Mouse (Mus musculus): Measurements from ENCODE around the gene Poldip2. TPM values are rescaled to one million over a fixed set of nuclear protein-coding genes. Genes with fewer than 3 reads are reported as not detected.

The Poldip2 gene
- polyA plus RNA-seq, 3 experiments from 2014 or later, result 12.4 to 16.8 (median 13.2) TPM

GRCm38 (mm10) chr11:78545181-78545580 is 33.2 kb downstream of the Poldip2 start:
- ATAC-seq, result no peak

DNA sequence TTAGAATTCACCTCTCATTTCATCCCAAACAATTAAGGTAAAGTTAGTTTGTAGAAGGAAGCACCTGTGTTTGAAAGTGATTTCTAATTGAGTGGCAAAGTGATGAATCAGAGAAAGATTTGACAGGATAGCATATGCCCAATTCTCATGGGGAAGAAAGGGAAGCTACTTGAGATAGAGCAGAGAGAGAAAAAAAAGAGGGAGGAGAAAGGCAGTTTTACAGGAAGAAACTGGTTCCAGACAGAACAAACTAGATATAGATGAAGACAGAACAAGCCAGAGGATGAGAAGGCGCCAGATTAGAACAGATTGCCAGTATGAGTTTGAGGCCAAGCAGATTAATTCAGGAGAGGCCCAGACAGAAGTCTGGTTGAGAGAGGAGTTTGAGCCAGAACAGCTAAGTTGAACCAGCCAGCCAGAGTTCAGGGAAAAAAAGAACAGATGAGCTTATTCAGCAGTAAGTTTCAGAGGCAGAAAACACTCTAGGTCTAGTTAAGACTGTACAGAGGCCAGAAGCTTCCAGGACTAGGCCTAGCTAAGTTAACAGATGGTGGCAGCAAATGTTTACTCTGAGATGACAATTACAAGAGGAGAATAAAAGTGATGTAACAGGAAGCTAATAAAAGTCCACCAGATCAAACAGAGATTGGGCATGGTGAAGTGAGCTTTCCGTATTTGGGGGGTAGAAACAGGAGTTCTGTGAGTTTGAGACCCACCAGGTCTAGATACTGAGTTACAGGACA is 35.9 kb downstream of the Poldip2 start:
- ATAC-seq, result no peak

DNA sequence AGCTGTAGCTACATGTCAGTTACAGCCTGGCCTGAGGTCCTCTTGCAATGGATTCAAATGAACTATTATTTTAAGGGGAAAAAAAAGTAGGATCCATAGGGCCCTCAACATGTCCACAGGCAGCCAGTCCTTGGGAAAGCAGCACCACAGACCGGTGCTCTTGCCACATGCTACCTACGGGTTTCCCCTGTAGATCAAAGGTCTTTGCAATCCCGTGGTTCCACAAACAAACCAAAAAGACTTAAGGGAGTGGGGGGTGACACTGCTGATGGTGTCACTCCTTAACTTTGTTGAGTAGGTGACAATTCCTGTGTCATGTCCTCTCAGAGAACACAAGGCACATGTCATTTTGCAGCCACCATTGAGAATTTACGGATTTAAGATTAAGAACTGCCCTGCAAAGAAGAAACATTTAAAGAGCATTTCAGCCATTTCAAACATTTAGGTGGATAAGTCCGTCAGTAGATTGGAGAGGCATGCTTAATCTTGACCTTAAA is 37.5 kb downstream of the Poldip2 start:
- ATAC-seq, result no peak

DNA sequence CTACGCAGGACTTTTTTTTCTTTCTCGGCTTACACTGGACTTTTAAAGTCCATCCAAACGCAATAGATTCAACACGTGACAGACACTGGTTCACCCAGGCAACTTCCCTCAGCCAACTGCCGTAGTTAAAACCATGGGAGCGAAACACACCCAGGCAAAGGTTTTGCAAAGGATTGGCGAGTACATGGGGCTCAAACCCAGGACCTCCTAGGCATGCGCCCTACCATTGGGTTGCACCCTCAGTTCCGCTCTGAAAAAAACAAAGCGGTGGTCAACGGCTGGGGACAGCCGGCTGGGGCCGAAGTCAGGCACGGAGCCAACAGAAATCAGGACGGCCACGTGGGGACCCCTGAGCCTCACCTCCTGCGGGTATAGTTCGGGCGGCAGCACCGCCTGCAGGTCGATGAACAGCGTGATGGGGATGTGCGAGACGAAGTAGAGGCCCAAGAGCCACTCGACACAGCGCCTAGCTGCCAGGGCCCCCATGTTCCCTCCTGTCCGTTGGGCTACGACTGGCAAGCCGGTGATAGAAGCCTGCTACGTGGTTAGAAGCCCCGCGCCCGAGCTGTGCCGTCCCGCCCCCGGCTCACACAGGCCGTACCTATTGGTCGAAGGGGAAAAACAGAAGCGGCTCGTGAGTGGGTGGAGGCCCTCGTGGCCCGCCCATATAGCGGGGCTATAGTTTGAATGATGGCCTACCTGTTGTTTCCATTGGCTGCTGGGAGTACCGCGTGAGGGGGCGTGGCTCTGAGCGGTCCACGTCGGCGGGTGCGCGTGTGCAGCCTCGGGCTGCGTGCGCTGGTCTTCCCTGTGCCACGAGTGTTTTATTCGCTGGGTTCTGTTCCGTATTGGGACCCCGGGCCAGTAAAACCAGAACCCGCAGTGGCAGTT is 38.4 kb downstream of the Poldip2 start, which contains the start of gene Tmem97:
Gene Tmem97, minus strand, starts transcription at position 610 of the 891 bp plus-strand sequence.
- ATAC-seq, result peak; percentile 100

DNA sequence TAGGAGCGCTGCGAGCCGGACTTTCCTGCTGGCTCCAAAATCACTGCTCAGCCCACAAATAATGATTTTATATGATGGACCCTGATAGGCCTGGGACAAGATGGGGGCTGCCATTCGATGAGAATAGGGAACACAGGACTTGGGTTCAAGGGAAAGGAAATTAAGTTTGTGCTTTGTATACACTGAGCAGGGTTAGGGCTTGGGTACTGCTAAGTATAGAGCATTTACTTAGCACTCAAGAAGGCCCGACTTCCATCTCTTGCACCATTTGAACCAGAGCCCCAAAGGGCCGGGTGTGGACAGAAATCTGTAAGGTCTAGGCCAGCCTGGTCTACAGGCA is 39.0 kb downstream of the Poldip2 start:
- ATAC-seq, result no peak

- no peak for ATAC-seq
These were observed 43.6 kb downstream of the Poldip2 start for GRCm38 (mm10) chr11:78555623-78556022.

- no peak for ATAC-seq
These were observed 44.1 kb downstream of the Poldip2 start for GRCm38 (mm10) chr11:78556070-78556469.

DNA sequence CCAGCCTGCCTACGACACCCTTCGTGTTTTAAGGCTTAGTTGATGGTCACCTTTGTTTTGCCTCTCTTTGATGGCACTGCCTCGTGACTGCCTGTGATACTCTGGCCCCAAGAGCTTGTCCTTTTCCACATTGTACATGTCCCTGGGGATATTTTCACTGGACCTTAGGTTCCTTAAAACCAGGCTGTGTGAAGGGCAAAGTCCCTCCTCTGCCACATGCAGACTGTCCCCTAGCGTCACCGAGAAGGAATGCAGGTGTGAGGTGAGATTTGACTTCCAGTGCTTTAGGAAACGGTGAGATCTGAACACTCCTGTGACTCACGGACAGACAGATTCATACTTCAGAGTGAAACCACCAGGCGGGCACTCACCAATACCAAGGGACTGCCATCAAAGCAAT is 45.2 kb downstream of the Poldip2 start:
- ATAC-seq, result no peak

- peak; percentile 58 for ATAC-seq
These were observed 48.5 kb downstream of the Poldip2 start for GRCm38 (mm10) chr11:78560447-78560846.

- ATAC-seq, result no peak
These were observed 54.8 kb downstream of the Poldip2 start for GRCm38 (mm10) chr11:78566775-78567174.

- ATAC-seq, result no peak
These were observed 55.6 kb downstream of the Poldip2 start for GRCm38 (mm10) chr11:78567614-78568013.

DNA sequence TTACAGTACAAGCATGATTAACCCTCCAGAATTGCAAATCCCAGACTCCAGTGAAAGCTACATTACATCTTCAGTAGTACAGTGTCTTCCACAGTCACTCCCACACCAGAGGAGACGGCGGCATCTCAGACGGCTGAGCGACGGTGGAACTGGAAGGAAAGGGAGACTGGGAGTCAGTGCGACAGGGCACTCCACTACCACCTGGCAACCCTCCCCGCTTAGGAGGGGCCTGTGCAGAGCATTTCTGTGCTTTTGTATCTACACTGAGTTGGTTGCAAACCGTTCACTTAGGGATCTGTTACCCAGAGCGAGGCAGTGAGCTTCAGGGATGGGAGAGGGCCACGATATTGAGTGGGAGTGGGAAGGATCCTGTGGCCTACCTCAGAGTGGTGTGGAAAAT is 56.8 kb downstream of the Poldip2 start:
- ATAC-seq, result no peak

DNA sequence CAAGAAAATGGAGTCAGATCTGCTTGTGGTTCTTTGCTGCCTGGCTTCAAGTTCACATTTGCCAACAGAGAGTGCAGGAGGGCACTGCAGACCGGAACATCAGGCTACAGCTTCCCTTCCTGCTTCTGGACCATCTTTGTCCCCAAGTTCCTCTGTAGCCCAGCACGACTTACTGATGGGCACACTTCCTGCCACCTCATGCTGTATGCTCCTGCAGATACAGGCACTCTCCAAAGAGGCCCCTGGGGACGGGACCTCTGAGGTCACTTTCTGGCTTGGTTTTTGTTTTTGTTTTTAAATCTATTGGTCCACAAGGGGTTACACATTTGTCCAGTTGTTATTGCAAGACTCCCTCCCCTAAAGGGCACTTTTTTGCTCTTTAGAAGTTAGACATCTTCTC is 57.8 kb downstream of the Poldip2 start:
- ATAC-seq, result no peak

GRCm38 (mm10) chr11:78571441-78571840 is 59.4 kb downstream of the Poldip2 start:
- no peak for ATAC-seq

DNA sequence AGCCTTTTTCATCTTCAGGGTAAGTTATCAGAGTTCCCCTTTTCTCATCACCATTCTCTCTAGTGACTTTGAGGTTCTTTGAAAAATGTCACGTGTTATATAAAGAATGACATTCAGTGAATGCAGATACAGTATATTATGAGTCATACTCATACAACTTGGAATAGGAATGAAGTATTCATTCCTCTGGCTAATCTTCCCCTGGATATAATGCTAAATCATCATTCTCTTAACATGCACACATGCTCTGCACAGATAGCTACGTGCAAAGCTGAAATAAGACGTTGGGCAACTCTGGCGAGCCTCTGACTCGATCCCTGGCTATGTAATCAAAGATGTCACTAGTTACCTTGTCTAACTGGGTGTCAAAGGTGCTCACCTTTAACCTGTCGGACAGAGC is 59.9 kb downstream of the Poldip2 start:
- ATAC-seq, result no peak

Other genes starting within 250 kb of the Poldip2 start
- under 1 TPM; 0.44 to 0.79 (median 0.48) TPM for gene BC030499, start 221.4 kb upstream of the Poldip2 start, polyA plus RNA-seq (2017; shearing (Covaris generic))
- 10 to 100 TPM in 1 of 3 experiments, 1 to 10 TPM in 2; 2.2 to 22.1 (median 3.4) TPM for gene Spag5, start 210.7 kb upstream of the Poldip2 start, polyA plus RNA-seq (2017; shearing (Covaris generic))
- 1 to 10 TPM; 4.0 to 9.6 (median 7.6) TPM for gene Aldoc, start 189.2 kb upstream of the Poldip2 start, polyA plus RNA-seq (2017; shearing (Covaris generic))
- 10 to 100 TPM; 55.1 to 70.1 (median 57.5) TPM for gene Pigs, start 183.8 kb upstream of the Poldip2 start, polyA plus RNA-seq (2017; shearing (Covaris generic))
- 10 to 100 TPM; 11.3 to 29.0 (median 11.9) TPM for gene Unc119, start 168.7 kb upstream of the Poldip2 start, polyA plus RNA-seq (2017; shearing (Covaris generic))
- gene Foxn1, start 125.6 kb upstream of the Poldip2 start, polyA plus RNA-seq (2017; shearing (Covaris generic)), result not detected
- not detected for gene Slc13a2, start 90.0 kb upstream of the Poldip2 start, polyA plus RNA-seq (2017; shearing (Covaris generic))
- 1 to 10 TPM in 2 of 3 experiments, under 1 TPM in 1; 0.36 to 4.3 (median 3.7) TPM for gene Slc46a1, start 46.5 kb upstream of the Poldip2 start, polyA plus RNA-seq (2017; shearing (Covaris generic))
- gene Sarm1, start 14.4 kb upstream of the Poldip2 start, polyA plus RNA-seq (2017; shearing (Covaris generic)), result 1 to 10 TPM in 1 of 3 experiments, under 1 TPM in 2; 0.41 to 2.2 (median 0.97) TPM
- not detected for gene Vtn, start 13.1 kb upstream of the Poldip2 start, polyA plus RNA-seq (2017; shearing (Covaris generic))
- not detected for gene Sebox, start 8.7 kb upstream of the Poldip2 start, polyA plus RNA-seq (2017; shearing (Covaris generic))
- 10 to 100 TPM; 42.2 to 59.5 (median 54.9) TPM for gene Tmem199, start within 50 bp of the Poldip2 start, polyA plus RNA-seq (2017; shearing (Covaris generic))
- gene Tnfaip1, start 24.1 kb downstream of the Poldip2 start, polyA plus RNA-seq (2017; shearing (Covaris generic)), result 10 to 100 TPM; 14.6 to 20.3 (median 16.9) TPM
- 100 to 1,000 TPM; 104 to 117 (median 111) TPM for gene Ift20, start 24.2 kb downstream of the Poldip2 start, polyA plus RNA-seq (2017; shearing (Covaris generic))
- 10 to 100 TPM; 15.0 to 38.9 (median 18.8) TPM for gene Tmem97, start 38.6 kb downstream of the Poldip2 start, polyA plus RNA-seq (2017; shearing (Covaris generic))
- 10 to 100 TPM; 22.2 to 32.3 (median 29.4) TPM for gene Nlk, start 185.2 kb downstream of the Poldip2 start, polyA plus RNA-seq (2017; shearing (Covaris generic))
- gene Ccnq, start 239.5 kb downstream of the Poldip2 start, polyA plus RNA-seq (2017; shearing (Covaris generic)), result 10 to 100 TPM; 32.5 to 41.1 (median 38.2) TPM